Mouse (Mus musculus) neutrophil, adult 65 days (primary cell): ENCODE results near the gene Hibadh. TPM values are rescaled to one million over a fixed set of nuclear protein-coding genes. Genes with fewer than 3 reads are reported as not detected.

Experiments used
- total RNA-seq: library from RNA; stranded (reverse); gene quantifications from 2 replicates; pipeline ENCODE4 v1.2.4, GENCODE M21; 2023

Gene Hibadh
- 18.7 and 20.0 TPM in 2 replicates for total RNA-seq

GRCm38 (mm10) chr6:52640224-52640712 is at the start of gene Hibadh:
Gene Hibadh (minus strand): TSS chr6:52640389.

Other genes with a start within 250 kb of the Hibadh start
- gene Tax1bp1, start 73.3 kb upstream of the Hibadh start, total RNA-seq, result 289 and 359 TPM in 2 replicates